Mouse (Mus musculus) cerebellum, postnatal 10 days (tissue): ENCODE measurements at regions not wholly inside any gene's neighbourhood (a gene's known extent, or its start where the extent isn't known, plus 50 kb on each side); places are given as distances from the start of the nearest gene placed in this dataset.

ENCODE experiments used
- DNase-seq, 2 experiments: peaks; one replicate each; pipeline ENCODE4 v3.0.0; 2021; ENCODE audit warnings: mixed read lengths in 2 of 2

GRCm38 (mm10) chr13:44517312-44517711, 212.0 kb upstream of the Jarid2 start:
- DNase-seq = no peak

DNA sequence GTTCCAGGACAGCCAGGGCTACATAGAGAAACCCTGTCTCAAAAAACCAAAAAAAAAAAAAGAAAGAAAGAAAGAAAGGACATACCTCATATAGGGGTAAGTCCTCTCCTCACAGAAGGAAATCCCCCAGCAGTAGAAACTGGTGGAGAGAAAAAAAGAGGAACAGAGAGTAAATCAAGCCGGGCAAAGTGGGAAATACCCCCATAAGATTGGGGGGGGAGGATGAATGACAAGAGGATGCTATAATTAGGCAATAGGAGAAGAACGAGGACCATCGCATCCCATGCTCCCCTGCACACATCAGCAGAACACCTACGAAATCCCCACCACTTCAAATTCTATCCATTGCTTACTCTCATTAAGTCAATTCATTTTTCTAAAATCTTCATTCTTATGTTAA, 211.1 kb upstream of the Jarid2 start:
- DNase-seq = no peak

DNA sequence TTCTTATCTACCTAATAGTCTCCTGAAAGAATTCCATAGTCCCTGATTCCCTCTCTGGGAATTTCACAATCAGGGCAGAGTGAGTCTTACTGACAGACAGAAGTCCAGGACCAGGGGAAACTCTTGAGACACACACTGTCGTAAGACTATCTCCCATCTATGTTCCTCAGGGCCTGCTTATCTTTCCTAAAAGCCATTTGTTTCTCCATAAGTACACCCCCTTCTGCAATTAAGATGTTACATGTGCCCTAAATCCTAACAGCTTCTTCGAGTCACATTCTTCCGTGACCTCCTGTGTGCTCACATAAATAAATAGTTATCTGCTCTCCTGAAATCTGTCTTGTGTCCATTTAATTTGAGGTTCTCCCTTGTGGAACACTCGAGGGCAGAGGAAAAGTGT, 205.8 kb upstream of the Jarid2 start:
- no peak for DNase-seq

DNA sequence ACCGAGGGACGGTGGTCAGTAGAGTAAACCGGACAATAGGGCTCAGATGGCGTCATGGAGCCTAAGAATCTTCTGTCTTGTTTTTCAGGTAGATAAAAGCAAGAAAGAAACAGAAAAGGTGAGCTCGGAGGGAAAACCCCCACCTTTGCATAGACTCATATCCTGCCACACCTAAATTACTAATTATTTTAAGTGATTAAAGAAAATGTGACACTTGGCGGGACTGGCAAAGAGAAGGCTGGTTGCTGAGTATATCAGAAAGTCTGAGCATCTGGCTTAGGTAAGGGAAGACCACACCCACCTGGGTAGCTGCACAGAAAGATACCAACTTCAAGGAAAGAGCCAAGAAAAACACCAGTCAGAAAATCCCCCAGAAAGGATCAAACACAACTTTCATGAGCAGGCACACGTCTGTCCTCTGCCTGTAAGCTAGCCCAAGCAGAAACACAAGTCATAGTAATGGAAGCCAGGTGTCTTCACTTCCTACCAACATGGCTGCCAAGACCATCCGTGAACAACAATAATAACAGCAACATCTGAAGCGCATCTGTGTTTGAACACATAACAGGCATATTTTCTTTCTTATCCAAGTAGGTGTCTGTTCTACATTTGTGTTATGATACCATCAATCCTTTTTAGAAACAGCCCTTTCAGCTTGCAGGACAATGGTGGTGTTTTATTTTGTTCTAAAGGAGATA, 198.3 kb upstream of the Jarid2 start:
- no peak for DNase-seq

DNA sequence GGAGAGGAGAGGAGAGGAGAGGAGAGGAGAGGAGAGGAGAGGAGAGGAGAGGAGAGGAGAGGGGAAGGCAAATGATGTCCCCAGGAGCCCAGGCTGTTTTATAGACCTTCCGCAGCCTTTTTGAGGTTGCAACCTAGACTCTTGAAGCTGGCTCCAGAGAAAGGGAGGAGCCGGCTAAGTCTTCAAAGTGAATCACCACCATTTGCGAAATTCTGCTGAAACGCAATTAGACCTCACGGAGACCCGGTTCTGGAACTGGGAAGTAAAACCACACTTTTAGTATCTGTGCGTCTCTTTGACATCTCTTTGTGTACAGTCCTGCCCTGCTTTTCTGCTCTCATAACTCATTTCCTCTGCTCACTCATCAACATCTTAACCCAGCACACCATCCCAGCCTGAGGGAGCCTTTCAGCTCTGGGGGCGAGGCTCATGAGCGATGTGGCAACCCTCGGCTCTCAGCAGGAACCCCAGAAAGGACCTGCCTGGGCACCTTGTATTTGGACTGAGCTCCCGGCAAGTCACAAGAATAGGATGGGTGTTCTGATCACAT, 196.6 kb upstream of the Jarid2 start:
- no peak for DNase-seq

GRCm38 (mm10) chr13:44534575-44535080, 194.6 kb upstream of the Jarid2 start:
- DNase-seq = no peak

DNA sequence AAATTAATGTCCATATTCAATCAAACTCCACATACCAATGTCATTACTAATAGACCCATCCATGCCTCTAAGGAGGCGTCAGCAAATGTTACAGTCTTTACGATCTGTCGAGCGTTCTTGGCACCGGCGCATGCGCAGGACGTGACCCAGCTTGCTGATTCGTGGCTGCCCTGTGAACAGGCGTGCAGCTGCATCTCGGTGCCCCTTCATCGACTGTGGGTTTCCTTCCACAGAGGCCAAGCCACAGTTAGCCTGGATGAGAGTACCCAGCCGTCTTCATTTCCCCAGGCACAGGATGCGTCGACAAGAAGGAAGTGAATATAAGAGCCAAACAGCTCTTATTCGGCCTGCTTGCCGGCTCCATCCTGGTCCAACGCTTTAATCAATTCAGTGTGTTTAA, 193.8 kb upstream of the Jarid2 start:
- DNase-seq = peak; percentile 30 to 45

DNA sequence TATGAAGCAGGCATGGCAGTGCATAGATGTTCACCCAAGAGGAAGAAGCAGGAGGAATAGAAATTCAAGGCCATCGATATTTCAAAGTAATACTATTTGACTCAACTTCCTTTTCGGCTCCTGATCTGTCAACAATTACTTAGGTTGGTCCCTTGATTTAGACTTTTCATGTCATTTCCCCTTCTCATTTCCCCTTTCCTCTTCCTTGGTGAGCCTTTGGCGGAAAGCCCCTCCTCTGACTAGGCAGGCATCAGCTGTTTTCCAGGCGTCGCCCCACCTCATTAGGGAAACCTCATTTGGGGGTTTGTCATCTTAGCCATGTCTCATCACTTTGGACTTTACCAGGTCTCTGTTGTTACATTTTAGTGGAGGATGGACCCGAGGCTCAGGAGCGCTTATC, 191.0 kb upstream of the Jarid2 start:
- DNase-seq = no peak

DNA sequence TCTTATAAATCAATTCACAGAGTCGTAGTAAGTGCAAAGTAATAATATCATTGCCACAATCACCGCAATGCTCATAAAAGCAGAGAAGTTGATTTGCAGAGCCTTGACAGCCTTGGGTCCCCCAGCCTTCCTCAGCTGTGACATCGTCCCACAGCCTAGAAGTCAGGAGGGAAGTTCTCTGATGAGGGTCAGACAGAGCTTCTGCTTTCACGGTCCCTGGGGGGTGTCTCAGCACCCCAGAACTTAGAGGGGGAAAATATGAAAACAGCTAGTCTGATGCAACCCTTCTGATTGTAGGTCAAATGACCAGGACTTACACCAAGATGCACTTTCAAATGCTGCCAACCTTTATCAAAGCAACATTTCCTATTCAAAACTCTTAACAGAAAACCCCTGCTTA, 188.9 kb upstream of the Jarid2 start:
- no peak for DNase-seq

DNA sequence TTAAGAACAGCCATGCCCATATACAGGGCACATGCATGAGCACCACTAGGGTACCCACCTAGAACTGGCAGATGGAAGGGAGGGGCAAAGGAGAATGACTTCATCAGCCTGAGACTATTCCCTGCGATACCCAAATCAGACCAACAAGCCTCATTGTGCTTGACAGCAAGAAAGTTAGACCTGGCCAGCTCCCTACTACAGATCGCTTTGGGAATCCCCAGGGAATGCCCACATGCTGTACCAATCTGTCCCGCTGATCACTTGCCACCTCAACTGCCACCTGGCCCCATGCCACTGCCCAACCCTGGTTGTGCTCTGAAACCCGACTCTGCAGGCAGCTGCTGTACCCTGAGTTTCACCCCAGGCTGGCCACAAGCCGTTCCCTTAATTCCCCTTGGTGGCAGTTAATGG, 188.0 kb upstream of the Jarid2 start:
- peak; percentile 95 to 96 for DNase-seq

GRCm38 (mm10) chr13:44544786-44545185, 184.5 kb upstream of the Jarid2 start:
- DNase-seq = peak in 1 of 2 experiments; percentile 55

- no peak for DNase-seq
These were observed 183.0 kb upstream of the Jarid2 start for GRCm38 (mm10) chr13:44546289-44546688.

GRCm38 (mm10) chr13:44548880-44549279, 180.4 kb upstream of the Jarid2 start:
- DNase-seq = no peak

DNA sequence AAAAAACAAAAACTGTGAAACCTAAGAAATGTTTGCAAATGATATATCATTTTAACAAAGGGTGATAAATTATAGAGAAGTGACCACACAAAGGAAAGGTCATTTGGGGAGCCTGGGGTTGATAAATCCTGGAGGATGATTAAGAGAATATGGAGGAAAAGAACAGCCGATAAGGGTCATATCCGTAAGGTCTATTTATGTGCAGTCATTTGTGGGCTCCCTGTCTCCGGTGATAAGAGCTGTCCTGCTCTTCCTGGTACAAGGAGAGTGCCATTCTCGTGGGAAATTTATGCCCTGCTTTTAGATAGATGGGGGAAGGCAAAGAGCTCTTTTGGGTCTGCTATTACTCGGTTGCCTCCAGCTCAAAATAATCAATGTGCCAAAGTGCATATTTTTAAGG, 175.9 kb upstream of the Jarid2 start:
- DNase-seq = no peak

- DNase-seq = no peak
These were observed 174.4 kb upstream of the Jarid2 start for GRCm38 (mm10) chr13:44554686-44555463.

DNA sequence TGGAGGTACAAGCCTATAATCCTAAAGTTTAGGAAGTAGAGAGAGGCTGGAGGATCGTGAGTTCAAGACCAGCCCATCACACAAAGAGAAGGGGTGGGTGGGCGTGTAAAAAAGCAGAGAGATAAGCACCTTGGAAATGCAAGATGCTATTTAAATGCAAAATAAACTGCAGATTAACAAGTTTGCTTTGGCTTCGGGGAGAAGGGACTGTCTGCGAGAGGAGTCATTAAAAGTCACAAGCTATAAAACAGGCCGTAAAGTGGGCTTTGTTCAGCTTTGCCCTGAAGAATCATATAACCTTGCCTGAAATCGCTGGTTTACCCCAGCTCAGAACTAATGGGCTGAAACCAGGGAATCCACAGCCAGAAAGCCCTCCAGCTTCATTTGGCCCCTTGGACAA, 173.3 kb upstream of the Jarid2 start:
- DNase-seq = no peak

- no peak for DNase-seq
These were observed 171.2 kb upstream of the Jarid2 start for GRCm38 (mm10) chr13:44558051-44558450.

DNA sequence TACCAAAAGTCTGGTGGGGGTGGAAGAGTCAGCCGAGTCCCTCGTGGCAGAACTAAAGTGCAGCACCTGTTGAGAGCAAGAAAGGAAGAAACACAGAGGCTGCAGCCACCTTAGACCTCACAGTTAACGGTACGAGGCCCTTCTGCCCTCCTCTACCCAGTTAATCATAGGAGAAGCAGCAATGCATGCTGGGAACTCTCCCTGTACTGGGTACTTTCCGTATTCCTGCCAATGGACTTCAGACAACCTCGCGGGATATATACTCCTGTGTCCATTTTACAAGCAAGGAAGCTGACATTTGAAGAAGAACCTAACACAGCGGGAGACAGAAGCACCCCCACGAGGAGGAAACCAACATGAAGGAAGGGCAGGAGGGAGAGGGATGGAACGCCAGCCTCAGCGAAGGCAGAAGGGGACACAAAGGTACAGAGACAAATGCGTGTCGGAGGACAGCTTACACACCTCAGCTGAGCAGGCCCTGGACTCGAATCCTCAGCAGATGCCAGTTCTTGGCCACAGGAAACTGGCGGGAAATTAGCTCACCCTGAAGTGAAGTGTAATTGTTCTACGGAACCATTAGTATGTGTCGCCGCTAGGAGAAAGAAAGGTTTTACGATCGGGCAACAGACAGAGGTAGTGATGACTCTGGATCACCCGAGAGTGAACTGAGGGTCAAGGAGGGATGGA, 170.6 kb upstream of the Jarid2 start:
- DNase-seq = peak in 1 of 2 experiments; percentile 34

- no peak for DNase-seq
These were observed 170.1 kb upstream of the Jarid2 start for GRCm38 (mm10) chr13:44559178-44559565.

DNA sequence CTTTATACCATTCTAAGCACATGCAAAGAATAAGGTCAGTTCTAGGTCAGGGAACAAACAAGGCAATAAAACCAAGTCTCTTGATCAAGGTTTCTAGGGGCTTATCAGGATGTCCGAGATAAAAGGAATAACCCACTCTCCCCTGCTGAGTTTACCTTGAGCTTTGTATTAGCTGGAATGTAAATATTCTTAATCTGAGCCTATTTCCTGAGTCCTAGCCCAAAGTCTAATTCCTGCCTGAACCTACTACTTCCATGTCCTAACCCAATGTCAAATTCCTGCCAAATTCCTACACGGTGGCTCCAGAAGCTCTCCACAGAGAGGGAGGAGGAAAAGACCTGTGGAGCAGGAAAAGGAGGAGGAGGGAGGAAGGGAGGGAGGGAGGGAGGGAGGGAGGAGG, 169.6 kb upstream of the Jarid2 start:
- no peak for DNase-seq

DNA sequence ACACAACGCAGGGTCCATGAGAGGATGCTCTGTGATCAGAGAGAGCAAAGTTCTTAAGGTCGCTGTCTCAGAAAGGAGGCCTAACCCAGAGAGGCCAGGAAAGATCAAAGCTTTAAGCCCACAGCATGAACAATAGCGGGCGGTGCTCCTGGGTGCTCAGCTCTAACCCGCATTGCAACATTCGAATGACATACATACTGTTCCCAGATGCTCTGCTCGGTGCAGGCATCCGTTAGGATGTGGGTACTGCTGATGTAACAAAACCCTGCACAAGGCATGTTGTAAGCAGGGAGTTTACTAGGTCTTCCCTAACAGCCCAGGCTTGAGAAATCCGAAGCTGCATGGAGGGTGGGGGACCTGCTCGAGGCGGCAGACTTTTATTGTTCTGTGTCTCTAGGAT, 164.6 kb upstream of the Jarid2 start:
- no peak for DNase-seq

DNA sequence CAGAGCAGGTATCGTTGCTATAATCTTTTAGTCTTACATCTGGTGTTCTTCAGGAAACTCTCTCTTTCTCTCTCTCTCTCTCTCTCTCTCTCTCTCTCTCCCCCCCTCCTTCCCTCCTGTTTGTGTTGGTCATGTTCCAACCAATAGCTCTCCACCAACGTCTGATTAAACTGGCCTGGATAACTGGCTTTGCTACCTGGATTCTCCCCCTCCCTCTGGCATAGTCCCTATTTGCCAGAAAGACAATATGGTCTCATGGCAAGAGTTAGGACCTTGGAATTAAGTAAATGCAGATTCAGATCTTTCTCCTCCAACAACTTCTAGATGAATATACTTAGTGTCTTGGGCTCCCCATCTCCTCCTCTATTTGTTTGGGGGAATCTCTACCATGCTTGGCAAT, 161.6 kb upstream of the Jarid2 start:
- peak; percentile 73 to 76 for DNase-seq

- DNase-seq = no peak
These were observed 160.0 kb upstream of the Jarid2 start for GRCm38 (mm10) chr13:44569241-44569778.
